Mouse (Mus musculus) ovary, postnatal 10 days (tissue): ENCODE data around the gene Axin2.
"Not testable (repeated sequence)": the region's sequence is repeated elsewhere in the genome, so short reads cannot be mapped to it uniquely, and the experiment has no call there.

ENCODE experiments used
- DNase-seq: peaks from one replicate; pipeline ENCODE4 v3.0.0; 2022; ENCODE audit warnings: low spot score

Gene Axin2

DNA sequence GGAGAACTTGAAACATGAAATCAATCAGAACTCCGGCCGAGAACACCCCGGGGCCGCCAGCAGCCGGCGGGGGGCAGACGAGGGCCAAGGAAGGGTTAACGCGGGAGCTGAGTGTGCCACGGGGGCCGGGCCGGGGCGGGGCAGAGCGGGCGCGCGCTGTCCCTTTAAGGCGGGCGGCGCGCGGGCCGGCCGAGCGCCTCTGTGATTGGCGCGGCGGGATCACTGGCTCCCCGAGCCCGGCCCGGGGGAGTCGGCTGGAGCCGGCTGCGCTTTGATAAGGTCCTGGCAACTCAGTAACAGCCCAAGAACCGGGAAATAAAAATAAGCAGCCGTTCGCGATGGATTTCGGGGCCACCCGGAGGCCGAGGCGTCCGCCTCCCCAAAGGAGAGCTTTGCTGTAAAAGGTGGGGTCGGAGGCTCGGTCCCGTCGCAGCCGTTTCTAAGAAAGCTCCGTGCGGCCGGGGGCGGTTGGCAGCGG, at the start of gene Axin2:
Gene Axin2 (plus strand): TSS at position 192 of the 478 bp plus-strand sequence.
- DNase-seq: peak; percentile 82

DNA sequence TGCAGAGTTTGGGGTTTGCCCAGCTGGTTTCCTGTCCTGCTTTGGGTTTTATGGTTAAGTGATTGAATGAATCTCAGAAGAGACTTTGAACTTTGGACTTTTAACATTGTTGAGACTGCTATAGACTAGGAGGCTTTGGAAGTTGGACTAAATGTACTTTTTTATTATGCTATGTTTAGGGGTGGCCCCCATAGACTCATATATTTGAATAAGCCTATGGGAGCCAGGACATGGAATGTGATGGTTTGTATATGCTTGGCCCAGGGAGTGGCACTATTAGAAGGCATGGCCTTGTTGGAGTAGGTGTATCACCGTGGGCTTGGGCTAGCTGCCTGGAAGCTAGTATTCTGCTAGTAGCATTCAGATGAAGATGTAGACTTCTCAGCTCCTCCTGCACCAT, 48.9 kb upstream of the Axin2 start:
- not testable (repeated sequence) for DNase-seq

DNA sequence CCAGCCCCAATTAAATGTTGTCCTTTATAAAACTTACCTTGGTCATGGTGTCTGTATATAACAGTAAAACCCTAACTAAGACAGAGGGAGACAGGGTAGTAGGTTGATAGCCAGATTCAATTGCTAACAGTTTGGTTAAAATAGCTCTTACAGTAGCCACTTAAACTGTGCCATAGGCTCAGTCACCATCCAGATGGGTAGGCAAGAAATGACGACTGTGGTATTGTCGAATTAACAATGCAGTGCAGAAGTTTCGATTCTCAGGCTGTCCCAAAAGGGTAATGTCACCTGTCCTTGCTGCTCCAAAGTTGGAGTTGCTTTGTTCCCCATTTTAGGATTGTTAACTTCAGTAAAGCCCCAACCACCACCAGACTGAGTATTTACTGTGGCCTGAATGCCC, 48.4 kb upstream of the Axin2 start:
- no peak for DNase-seq

DNA sequence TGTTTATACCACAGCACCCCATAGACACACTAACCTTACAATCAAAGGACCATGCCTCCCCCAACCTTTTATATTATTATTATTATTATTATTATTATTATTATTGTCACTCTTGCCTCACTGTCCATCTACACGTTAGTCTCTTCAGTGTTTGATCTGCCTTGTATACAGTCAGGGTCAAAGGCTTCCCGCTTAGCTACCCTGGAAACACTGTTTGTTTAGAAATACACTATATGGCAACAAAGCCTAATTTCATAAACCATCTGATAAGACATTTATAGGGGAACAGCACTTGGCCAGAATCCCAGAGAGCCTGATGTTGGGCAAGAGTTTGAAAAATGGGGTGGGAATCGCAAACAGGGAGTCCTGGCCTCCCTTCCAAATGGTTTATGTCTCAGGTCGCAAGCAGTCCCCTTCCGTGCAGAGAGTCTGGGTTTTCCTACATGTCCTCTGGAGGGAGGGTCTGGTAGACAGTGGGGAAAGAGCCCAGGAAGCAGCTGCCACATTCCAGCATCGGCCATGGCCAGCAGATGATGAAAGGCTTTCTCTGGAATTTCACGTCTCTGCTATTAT, 43.4 kb upstream of the Axin2 start:
- no peak for DNase-seq

DNA sequence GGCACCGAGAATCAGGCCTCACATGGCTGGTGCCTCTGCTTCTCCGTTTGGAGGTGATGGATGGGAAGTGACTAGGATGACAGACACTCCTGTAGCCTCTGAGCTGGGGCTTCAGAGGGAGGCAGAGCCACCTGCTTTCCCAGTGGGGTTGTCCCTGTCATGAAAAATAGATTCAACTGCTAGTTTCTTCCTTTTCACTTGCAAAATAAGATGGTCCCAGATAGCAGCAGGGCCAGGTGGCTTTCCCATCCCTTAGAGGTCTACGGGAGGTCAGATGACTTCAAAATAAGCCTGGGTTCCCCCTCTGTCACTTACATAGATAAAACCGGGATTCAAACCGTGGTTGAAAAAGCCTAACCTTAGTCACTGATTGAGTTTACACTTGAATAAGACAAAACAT, 42.6 kb upstream of the Axin2 start:
- DNase-seq: no peak

DNA sequence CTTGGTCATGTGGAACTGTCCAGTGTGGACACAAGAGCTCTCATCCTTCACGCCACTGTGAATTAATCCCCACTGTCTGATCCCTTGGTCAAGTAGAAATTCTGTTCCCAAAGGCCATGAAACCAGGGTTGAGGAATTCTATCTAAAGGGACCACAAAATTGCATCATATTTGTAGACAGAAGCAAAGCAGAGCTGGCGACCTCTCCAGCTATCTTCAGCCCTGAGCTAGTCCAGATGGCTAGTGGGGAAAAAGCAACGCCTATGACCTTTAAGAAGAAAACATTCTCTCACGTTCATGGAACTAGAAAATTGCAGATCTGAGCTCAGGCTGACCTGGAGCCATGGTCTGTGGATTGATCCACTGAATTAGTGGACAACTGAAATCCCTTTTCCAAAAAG, 39.6 kb upstream of the Axin2 start:
- no peak for DNase-seq

DNA sequence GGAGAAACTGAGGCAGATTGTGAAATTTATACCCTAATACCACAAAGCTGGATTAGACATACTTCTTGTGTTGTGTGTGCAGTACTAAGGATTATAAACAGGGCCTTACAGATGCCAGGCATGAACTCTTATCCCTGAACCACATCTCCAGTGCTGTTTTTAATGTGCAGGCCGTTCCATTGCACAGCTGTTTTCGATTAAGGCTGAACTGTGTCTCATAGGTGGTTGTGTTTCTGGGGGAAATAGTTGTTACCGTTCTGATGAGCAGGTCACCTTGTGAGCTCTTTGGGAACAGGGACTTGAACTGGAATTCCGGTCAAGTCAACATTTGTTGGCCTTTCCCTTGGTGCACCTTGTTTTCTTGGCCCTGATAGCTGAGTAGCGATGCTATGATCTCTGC, 38.5 kb upstream of the Axin2 start:
- no peak for DNase-seq

DNA sequence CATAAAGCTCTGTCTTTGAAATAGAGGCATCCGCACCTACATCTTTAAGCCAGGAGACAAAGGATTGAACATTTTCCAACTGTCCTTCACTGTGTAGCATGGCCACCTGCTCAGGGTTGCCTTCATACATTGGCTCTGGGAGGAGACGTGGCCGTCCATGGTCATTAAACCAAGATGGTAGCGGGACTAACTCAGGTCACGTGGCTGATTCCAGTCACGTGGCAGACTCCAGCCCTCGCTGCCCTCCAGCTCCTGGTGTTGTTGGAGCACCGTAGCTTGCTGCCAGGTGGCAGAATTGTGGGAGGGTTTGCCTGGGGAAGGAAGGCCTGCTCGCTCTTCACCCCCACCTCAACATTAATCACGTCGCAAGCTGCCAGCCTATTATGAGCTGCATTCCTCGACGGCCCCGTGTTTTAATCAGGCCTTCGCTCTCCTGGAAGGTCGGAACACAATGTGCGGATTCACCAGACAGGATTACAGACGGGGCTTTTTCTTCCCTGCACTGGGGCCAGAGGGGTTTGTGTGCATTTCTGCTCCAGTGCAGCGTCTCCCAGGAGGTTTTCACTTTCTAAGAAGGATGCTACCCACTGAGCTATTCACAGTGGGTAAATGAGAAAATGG, 34.8 kb upstream of the Axin2 start:
- DNase-seq: no peak

DNA sequence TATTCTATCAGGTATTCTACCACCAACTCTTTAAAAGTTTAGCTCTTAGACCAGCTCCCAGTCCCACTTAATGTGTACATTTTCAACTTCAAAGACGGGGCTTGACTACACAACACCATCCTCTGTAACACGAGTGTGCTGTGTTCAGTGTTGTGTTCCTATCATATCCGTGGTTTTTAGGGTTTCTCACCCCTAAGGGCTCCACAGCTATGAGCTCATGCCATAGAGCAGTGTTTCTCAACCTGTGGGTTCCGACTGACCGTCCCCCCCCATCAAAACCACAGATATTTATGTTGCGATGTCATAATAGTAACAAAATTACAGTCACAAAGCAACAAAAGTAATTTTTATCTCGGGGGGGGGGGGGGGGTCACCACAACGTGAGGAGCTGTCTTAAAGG, 34.1 kb upstream of the Axin2 start:
- DNase-seq: no peak

DNA sequence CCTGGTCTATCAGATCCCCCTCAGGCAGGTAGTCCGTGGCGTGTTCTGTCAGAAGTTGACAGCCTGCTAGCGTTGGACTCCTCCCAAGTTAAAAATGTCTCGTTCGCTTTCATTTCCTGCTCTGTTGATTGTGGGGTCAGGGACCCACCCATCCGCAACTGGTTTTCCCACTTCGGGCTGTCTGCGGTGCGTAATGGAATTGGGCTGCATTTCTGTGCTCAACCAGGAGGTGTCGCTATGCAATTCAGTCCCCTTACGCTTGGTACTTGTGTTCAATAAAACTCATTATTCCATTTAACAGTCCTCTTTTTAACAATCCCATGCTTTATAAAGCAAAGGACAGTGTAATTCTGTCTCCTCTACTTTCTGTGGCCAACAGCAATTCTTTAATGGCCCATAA, 31.0 kb upstream of the Axin2 start:
- no peak for DNase-seq

DNA sequence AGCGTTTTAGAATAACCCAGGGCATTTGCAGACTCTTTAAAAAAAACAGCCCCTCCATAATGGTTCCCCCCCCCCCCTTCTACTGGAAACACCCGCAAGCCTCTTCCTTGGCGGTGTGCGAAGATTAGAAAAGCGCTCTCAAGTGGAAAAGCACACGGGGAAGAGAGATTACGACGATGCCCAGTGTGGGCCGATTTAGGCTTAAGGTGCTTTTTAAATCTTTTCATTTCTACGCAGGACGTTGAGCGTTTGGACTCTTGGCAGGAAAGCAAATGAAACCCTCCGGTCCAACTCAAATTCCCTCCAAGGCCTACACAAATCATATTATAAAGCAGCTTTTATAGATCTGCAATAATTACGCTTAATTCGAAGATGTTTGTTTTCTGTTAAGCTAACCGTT, 29.6 kb upstream of the Axin2 start:
- no peak for DNase-seq

DNA sequence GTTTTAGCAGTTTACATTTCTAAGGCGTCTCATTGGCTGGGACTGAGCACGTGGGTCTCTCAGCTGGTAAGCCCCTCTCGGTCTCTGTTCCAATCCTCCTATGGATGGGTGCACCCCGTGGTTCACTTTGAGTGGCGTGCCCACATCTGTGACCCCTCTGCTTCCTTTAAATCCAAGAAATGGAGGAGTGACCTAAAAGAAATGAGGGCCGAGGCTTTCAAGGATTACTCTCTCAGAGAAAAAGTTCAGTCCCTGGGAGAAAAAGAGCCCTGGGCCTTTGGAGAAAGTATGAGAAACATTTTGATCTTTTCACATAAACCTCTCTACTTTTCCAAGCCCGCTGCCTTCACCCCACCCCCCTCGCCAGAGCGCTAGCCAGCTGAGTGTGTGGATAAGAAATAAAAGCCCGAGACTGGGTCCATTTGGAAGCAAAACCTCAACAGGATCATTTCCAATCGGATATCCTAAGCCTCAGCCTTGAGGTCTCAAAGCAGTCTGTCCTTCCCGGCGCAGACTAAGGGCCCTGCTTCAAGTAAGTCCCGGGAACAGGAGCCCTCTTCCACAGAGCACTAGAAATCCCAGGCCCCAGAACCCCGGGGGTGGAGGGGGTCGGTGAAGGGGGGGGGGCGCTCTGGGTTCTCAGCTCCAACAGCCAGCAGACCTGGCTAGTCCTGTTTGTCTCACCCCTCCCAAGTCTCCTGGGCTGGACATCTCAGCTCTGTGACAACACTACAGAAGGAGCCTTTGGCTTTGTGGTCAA, 28.9 kb upstream of the Axin2 start:
- no peak for DNase-seq

DNA sequence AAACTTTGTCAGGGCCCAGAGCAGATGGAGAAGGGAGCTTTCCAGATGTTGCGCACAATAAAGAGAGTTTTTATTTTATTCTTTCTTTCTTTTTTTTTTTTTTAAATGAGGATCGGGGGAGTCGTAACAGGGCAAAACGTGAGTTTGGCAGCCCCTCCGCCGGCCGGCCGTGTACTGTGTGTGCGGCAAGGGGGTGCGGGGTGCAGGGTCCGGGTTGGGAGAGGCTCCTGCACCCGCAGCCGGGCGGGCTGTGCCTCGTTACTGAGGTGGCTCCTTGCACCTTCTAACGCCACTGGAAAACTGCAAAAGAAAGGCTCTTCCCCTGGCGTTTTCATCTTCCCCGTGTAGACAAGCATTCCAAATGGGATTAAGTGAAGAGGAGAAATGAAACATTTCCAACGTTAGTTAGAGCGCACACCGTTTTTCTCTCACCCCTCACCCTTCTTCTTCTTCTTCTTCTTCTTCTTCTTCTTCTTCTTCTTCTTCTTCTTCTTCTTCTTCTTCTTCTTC, 28.2 kb upstream of the Axin2 start:
- DNase-seq: no peak

DNA sequence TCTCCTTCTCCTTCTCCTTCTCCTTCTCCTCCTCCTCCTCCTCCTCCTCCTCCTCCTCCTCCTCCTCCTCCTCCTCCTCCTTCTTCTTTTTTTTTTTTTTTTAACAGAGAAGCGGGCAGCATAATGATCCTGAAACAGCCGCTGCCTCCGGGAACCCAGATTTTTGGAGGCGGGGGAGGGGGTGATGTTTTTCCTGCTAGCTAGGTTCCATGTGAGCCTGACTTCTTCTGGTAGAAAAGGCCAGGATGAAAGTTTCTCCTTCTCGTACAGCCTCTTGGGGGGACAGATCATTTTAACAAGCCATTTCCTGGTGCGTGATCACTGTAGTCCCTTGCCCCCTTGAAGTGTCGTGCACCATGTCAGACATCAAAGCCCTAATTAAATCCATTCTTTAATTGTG, 27.7 kb upstream of the Axin2 start:
- DNase-seq: no peak

DNA sequence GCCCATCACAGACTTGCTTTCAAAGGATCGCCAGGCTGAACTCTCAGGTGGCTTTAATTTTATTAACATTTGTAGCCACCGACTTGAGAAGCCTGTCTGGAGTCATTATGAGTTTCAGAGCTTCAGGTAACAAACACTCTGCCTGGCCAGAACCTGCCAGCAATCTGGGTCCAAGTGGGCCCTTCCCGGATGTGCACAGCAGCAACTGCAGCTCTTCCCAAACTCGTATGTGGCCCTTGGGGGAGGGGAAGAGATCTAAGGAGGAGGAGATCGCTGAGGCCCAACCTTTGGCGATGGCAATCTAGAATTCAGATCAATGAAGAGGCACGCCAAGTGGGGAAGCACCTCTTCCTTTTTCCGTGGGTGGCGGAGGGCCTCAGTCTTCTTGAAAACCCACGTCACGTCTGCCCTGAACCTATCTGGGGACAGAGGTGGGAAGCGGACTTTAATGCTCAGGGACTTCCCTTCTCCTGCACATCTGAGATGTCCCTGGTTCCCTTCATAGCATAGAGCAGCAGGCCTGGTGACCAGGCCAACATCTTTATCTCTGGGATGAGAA, 26.8 kb upstream of the Axin2 start:
- no peak for DNase-seq

DNA sequence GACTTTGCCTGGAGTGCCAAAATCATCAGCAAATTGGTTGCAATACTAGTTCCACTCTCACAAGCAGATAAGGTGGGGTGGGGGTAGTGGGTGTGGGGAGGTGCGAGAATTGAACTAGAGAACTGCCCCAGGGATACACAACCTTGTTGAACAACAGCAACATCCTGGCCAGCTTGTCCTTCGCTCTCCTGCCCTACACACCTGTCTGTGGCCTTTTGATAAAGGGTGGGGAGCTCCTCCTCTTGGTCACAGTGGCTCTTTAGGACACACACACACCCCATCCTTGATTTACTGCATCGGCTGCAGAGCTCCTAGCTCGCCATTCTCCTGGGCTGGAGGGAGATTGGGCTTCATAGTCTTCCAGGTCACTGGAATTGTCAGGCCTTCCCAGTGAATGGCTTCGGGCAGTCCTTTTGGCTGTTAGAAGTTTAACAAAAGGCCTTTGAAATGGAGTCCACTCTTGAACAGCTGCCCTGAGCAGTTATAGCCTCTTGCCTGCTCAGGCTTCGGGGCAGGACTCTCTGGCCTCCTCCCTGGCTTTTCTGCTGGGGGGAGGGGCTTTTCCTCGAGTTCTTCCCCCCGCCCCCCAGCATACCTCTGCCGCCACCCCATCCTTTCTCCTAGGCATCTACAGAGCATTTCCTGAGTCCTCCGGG, 26.2 kb upstream of the Axin2 start:
- no peak for DNase-seq

DNA sequence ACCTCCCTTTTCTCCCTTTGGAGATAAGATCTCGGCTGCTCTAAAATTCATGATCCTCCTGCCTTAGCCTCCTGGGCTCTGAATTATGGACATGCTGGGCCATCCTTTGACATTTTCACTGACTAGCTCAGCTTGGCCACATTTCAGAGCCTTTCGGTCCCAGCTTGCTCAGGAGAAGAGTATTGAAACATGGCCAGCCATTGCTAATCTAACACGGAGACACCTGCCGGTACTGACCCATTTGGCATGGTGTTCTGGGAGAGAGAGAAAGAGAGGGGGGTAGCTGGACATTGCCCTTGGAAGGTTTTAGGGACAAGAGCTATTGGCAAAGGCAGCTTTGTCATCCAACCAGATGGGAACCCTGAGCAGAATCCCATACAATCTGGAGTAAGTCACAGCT, 23.1 kb upstream of the Axin2 start:
- no peak for DNase-seq

DNA sequence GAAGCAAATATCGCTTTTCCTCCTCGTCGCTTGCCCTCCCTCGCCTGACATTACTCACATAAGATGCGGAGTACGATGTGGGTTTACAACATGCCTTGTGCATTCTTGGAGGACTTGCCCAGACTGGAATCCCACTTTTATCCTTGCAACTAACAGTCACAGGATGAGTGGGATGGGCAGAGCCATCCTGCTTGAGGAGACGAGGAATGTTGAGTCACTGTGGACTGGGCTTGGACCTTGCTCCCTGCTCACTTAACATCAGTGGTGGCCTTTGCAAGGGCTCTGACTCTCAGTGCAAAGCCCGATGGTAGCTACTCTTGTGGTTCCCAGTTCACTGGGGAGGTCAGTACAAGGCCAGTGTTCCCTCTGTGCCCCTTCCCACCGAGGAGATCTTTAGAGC, 22.1 kb upstream of the Axin2 start:
- no peak for DNase-seq

DNA sequence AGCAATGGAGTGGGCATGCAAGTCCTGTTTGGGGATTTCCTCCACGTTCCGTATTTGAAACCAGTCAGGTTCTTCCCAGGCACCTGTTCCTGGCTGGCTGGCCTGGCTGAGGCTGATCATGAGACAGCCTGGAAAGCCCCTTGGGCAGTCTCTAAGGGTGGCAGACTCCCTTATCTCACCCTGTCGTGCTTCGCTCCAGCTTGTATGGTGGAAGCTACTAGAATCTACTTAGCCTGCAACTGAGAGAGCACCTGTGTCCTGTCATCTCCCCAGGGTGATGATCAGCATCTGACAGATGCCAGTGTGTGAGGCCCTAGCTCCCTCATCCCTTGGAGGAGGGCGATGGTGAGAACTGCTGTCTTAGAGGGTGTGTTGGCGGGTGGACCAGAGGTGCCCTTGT, 21.7 kb upstream of the Axin2 start:
- no peak for DNase-seq

DNA sequence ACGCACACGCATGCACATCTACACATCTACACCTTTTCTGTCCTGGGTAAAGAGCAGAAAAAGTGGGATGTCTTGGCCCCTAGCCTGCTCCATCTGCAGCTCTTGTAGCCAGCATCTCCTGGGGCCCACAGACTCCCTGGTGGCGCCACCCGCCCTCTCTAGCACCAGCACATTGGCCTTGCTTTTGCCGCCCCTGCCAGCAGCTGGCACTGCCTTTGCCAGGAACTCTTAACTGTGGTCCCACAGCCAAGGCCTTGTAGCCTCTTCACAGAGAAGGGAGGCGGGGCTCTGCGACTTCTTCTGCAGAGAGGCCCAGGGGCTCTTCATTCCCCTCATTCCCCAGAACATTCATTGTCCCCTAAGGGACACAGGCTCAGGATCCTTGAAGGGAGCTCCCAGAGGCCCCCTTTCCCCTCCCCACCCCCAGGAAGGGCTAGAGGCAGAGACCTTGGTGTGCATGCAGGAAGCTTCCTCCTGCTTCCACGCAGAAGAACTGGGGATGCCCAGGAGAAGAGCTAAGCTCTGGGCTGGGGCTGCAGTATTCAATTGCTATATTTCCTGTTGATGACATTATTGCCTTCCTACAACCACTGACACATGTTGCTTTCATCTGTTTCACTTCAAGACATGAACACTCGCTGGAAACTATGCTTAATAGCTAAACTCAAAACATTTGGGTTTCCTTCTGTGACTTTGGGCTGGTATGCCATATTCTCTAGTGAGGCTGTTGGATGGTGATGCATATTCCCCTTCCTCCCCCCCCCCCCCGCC, 19.2 kb upstream of the Axin2 start:
- no peak for DNase-seq

DNA sequence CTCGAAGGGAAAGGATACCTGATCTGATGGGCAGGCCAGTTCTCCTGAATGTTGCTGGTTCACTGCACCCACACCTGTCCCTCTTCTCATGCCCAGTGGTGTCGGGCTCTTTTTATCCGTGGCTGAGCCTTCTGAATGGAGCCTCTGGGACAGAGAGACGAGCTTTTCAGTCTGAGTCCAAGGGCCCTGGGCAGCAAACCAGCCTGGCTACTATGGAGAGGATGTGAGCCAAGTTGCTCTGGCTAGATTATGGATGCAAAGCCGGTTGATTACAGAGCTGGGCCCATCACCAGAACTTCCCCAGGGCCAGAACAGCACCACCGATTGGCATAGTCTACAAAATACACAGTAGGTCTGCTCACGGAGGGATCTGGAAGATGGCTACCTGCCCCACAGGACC, 18.5 kb upstream of the Axin2 start:
- no peak for DNase-seq

DNA sequence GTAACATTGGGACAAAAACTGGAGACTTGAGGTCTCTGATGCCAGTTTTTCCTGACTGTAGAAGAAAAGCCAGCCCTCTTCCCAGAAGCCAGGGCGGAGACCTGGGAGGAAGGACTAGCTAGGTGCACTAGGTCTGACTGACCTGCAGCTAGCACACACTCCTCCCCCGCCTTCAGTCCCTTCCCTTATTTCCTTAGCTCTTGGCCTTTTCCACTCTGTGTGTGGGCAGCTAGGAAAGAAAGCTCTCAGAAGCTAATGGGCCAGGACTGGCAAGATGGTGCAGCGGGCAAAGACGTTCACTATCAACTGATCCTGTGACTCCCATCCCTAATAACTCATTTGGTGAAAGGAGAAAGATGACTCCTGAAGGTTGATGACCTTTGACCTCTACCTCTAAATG, 17.8 kb upstream of the Axin2 start:
- DNase-seq: no peak
